In genomic region chr13:56135231-56136052, GRCm38 (mm10) we compare ENCODE assay signal across 8 mouse cellular contexts. TPM values are rescaled to one million over a fixed set of nuclear protein-coding genes. Genes with fewer than 3 reads are reported as not detected.
DNase-seq lines count a peak whose midpoint lies in the region; ATAC-seq and TF ChIP-seq lines count a peak whose summit lies in the region.

No protein-coding gene starts in this region.

- TF ChIP-seq RAD21 in MEL (IDR thresholded peaks at IDR 0.05; ENCODE audit: low read depth, low read length) = no peak

- under 1% methylated on average over 89 of the region's 89 CpGs for WGBS in cerebellum, adult 2 months
- 2% methylated on average over 49 of the region's 89 CpGs for WGBS in lung, embryonic 16.5 days
- 3% methylated on average over 89 of the region's 89 CpGs for WGBS in thymus, adult 2 months

- TF ChIP-seq POLR2A in MEL (IDR thresholded peaks at IDR 0.05; ENCODE audit: control insufficient read depth in 1 of 2, insufficient read depth in 1 of 2, low read depth in 1 of 2, low read length in 2 of 2, poor library complexity in 1 of 2) = peak; percentile 63 to 73; a peak in 2 of 4 replicates
- peak; percentile 55; the same call in 1 of the 2 replicates for TF ChIP-seq POLR2A in cerebellum, adult 2 months (IDR thresholded peaks at IDR 0.05; ENCODE audit: borderline replicate concordance, insufficient read depth, low read length)
- peak; percentile 79 for TF ChIP-seq POLR2A in thymus, adult 2 months (IDR thresholded peaks at IDR 0.05; ENCODE audit: control insufficient read depth, extremely low read depth, insufficient read depth, low read length, poor library complexity)

- peaks cover 2% of the 10 kb centered on the region in 2 experiments; a peak in 2 of 4 replicates for H3K27me3 ChIP-seq in MEL (ENCODE audit: control insufficient read depth in 1 of 2, insufficient read depth in 2 of 2, low read length in 2 of 2)
- no peaks in the 10 kb centered on the region for H3K27me3 ChIP-seq in cerebellum, adult 2 months (ENCODE audit: control insufficient read depth, insufficient read depth, low read length)
- H3K27me3 ChIP-seq in lung, embryonic 16.5 days (ENCODE audit: control insufficient read depth, insufficient read depth, low read depth, low read length) = no peaks in the 10 kb centered on the region
- H3K27me3 ChIP-seq in thymus, adult 2 months (ENCODE audit: control insufficient read depth, insufficient read depth, low read length) = no peaks in the 10 kb centered on the region

- H3K4me3 ChIP-seq in MEL (ENCODE audit: control insufficient read depth in 1 of 2, insufficient read depth in 1 of 2, low read depth in 2 of 2, low read length in 2 of 2) = peak overlapping the region; percentile 93 to 96
- H3K4me3 ChIP-seq in cerebellum, adult 2 months (replicated peaks; ENCODE audit: insufficient read depth, low read depth, low read length) = peak overlapping the region; percentile 89
- H3K4me3 ChIP-seq in lung, embryonic 16.5 days (ENCODE audit: low read length) = peak overlapping the region; percentile 86
- H3K4me3 ChIP-seq in thymus, adult 2 months (ENCODE audit: control insufficient read depth, insufficient read depth, low read length) = peak overlapping the region; percentile 90

- peak overlapping the region; percentile 77 for H3K4me2 ChIP-seq in lung, embryonic 16.5 days (ENCODE audit: low read depth, low read length)

- H3K4me1 ChIP-seq in MEL (ENCODE audit: control insufficient read depth in 1 of 2, insufficient read depth in 2 of 2, low read length in 2 of 2) = peaks cover 0 to 6% of the 10 kb centered on the region in 2 experiments; a peak in 3 of 4 replicates
- peaks cover 8% of the 10 kb centered on the region for H3K4me1 ChIP-seq in cerebellum, adult 2 months (ENCODE audit: control insufficient read depth, insufficient read depth, low read length)
- peaks cover 21% of the 10 kb centered on the region for H3K4me1 ChIP-seq in lung, embryonic 16.5 days (replicated peaks; ENCODE audit: control insufficient read depth, insufficient read depth, low read length)
- H3K4me1 ChIP-seq in thymus, adult 2 months (replicated peaks; ENCODE audit: control insufficient read depth, insufficient read depth, low read length) = peaks cover 34% of the 10 kb centered on the region

- H3K9ac ChIP-seq in MEL (ENCODE audit: control insufficient read depth, low read depth, low read length, poor library complexity, severe bottlenecking) = peak overlapping the region; percentile 98
- peak overlapping the region; percentile 98 for H3K9ac ChIP-seq in lung, embryonic 16.5 days (ENCODE audit: low read length)

- no peaks in the 10 kb centered on the region for H3K9me3 ChIP-seq in MEL (replicated peaks; ENCODE audit: insufficient read depth, low read length)
- H3K9me3 ChIP-seq in lung, embryonic 16.5 days (ENCODE audit: control insufficient read depth, low read length) = no peaks in the 10 kb centered on the region

- peaks cover 43% of the 10 kb centered on the region for H3K79me2 ChIP-seq in MEL (ENCODE audit: control insufficient read depth, insufficient read depth, low read length, poor library complexity)

- ATAC-seq in hematopoietic stem cell, adult 5-6 weeks (replicated peaks in 1 of 2; ENCODE audit: insufficient read depth in 1 of 2, low FRiP score in 2 of 2, low TSS enrichment in 1 of 2, low read depth in 1 of 2, poor library complexity in 2 of 2, severe bottlenecking in 2 of 2) = peak; percentile 23 to 57; a peak in 3 of 4 replicates
- peak; percentile 91 for ATAC-seq in lung, embryonic 16.5 days (ENCODE audit: low read depth)

- peaks cover 0 to 5% of the 10 kb centered on the region in 2 experiments; a peak in 2 of 4 replicates for H3K36me3 ChIP-seq in MEL (ENCODE audit: control insufficient read depth in 1 of 2, insufficient read depth in 2 of 2, low read length in 2 of 2)
- no peaks in the 10 kb centered on the region for H3K36me3 ChIP-seq in lung, embryonic 16.5 days (ENCODE audit: control insufficient read depth, insufficient read depth, low read length)
- H3K36me3 ChIP-seq in thymus, adult 2 months (ENCODE audit: control insufficient read depth, insufficient read depth, low read length) = no peaks in the 10 kb centered on the region

- TF ChIP-seq EP300 in MEL (IDR thresholded peaks at IDR 0.05; ENCODE audit: low read depth in 1 of 2, low read length in 2 of 2) = no peak

- H3K27ac ChIP-seq in MEL (ENCODE audit: control insufficient read depth, low read depth, low read length) = peak overlapping the region; percentile 43
- H3K27ac ChIP-seq in cerebellum, adult 2 months (ENCODE audit: insufficient read depth, low read length) = peak overlapping the region; percentile 87
- H3K27ac ChIP-seq in lung, embryonic 16.5 days (ENCODE audit: low read length) = peak overlapping the region; percentile 78
- H3K27ac ChIP-seq in thymus, adult 2 months (ENCODE audit: control insufficient read depth, insufficient read depth, low read length) = peak overlapping the region; percentile 37

- DNase-seq in MEL (ENCODE audit: low read depth, low spot score) = peak; percentile 78
- DNase-seq in cerebellum, adult 2 months = peak; percentile 91 to 92
- peak; percentile 72 for DNase-seq in forelimb bud, embryonic 11.5 days (ENCODE audit: low read depth, low spot score)
- DNase-seq in layer of hippocampus, adult 9-11 months = peak; percentile 86
- DNase-seq in ovary, adult 18-20 months (ENCODE audit: low spot score) = peak; percentile 80
- DNase-seq in thymus, adult 2 months = peak; percentile 88

- TF ChIP-seq CTCF in MEL (IDR thresholded peaks at IDR 0.05 in 2 of 3, conservative IDR thresholded peaks at IDR 0.05 in 1 of 3; ENCODE audit: control insufficient read depth in 1 of 3, insufficient read depth in 1 of 3, low read depth in 2 of 3, low read length in 3 of 3, poor library complexity in 1 of 3, severe bottlenecking in 1 of 3) = no peak
- TF ChIP-seq CTCF in cerebellum, adult 2 months (IDR thresholded peaks at IDR 0.05; ENCODE audit: borderline replicate concordance, insufficient read depth, low read depth, low read length) = no peak
- TF ChIP-seq CTCF in thymus, adult 2 months (IDR thresholded peaks at IDR 0.05; ENCODE audit: borderline replicate concordance, control insufficient read depth, extremely low read depth, insufficient read depth, low read length, poor library complexity) = 0 out of 2 replicates have a peak, but pooled peaks have one; percentile 15

TF ChIP-seq in MEL, 35 proteins besides CTCF, POLR2A, EP300 and RAD21 (continues in another document):
- TF ChIP-seq MXI1 (IDR thresholded peaks at IDR 0.05; ENCODE audit: low read depth, low read length) (0 out of 2 replicates have a peak, but pooled peaks have one; percentile 20), NRF1 (IDR thresholded peaks at IDR 0.05; ENCODE audit: insufficient read depth, low read depth, low read length, poor library complexity, severe bottlenecking) (peak; percentile 9; the same call in 1 of the 2 replicates), MEF2A (IDR thresholded peaks at IDR 0.05; ENCODE audit: extremely low read depth, insufficient replicate concordance, low read depth, low read length, poor library complexity, severe bottlenecking) (no peak), KAT2A (conservative IDR thresholded peaks at IDR 0.05; ENCODE audit: low read depth, low read length) (peak; percentile 56; the same call in 1 of the 2 replicates), POLR2AphosphoS5 (IDR thresholded peaks at IDR 0.05; ENCODE audit: borderline replicate concordance, low read depth, low read length) (no peak), MYC (IDR thresholded peaks at IDR 0.05; ENCODE audit: low read depth, low read length) (no peak), ZC3H11A (IDR thresholded peaks at IDR 0.05; ENCODE audit: low read depth, low read length) (no peak), TCF12 (IDR thresholded peaks at IDR 0.05; ENCODE audit: low read depth, low read length) (peak; percentile 35; the same call in 1 of the 2 replicates), ZKSCAN1 (IDR thresholded peaks at IDR 0.05; ENCODE audit: low read depth, low read length) (peak; percentile 90), GABPA (IDR thresholded peaks at IDR 0.05; ENCODE audit: low read depth, low read length) (no peak), HCFC1 (IDR thresholded peaks at IDR 0.05; ENCODE audit: low read depth, low read length) (peak; percentile 80), MAZ (IDR thresholded peaks at IDR 0.05; ENCODE audit: low read depth, low read length) (no peak), CHD1 (IDR thresholded peaks at IDR 0.05; ENCODE audit: low read depth, low read length) (no peak), NELFE (IDR thresholded peaks at IDR 0.05; ENCODE audit: low read depth, low read length) (peak; percentile 76), GATA1 (IDR thresholded peaks at IDR 0.05; ENCODE audit: low read depth, low read length) (no peak), CHD2 (IDR thresholded peaks at IDR 0.05; ENCODE audit: low read length) (no peak), ELF1 (IDR thresholded peaks at IDR 0.05; ENCODE audit: low read depth, low read length) (no peak), MAX (IDR thresholded peaks at IDR 0.05; ENCODE audit: low read length) (no peak; the same call in 1 of the 2 replicates), UBTF (IDR thresholded peaks at IDR 0.05; ENCODE audit: borderline replicate concordance, insufficient read depth, low read depth, low read length) (no peak), TBP (IDR thresholded peaks at IDR 0.05; ENCODE audit: low read depth, low read length) (no peak), TAL1 (IDR thresholded peaks at IDR 0.05; ENCODE audit: low read length) (no peak), SIN3A (IDR thresholded peaks at IDR 0.05; ENCODE audit: low read length) (peak; percentile 19; the same call in 1 of the 2 replicates), MYB (IDR thresholded peaks at IDR 0.05; ENCODE audit: low read depth, low read length) (no peak)

RNA-seq across cellular contexts. Expression of gene H2afy, which starts 0.7 kb away (rescaled TPM):
- 131 and 159 TPM in 2 replicates for total RNA-seq in MEL (2012; rRNA removed)
- polyA plus RNA-seq in MEL (2012; ENCODE audit: insufficient read depth in 1 of 2, insufficient read length in 2 of 2, low read depth in 1 of 2, low replicate concordance in 2 of 2, missing spikeins in 1 of 2) = 100 to 1,000 TPM in 1 of 2 experiments, not detected in 1; 245 TPM
- polyA plus RNA-seq in cerebellum, adult 2 months (2012; rRNA removed) = 152 and 166 TPM in 2 replicates
- 1,843 and 2,010 TPM in 2 replicates for total RNA-seq in hematopoietic stem cell, adult 5-6 weeks (2017)
- polyA plus RNA-seq in lung, embryonic 16.5 days (2015; fragmentation: Nextera tagmentation; extraction: Ambion mirVana) = 247 and 266 TPM in 2 replicates
- polyA plus RNA-seq in thymus, adult 2 months (2012; rRNA removed) = 316 and 458 TPM in 2 replicates

RNA-seq across cellular contexts. Expression of gene Tifab, which starts 43.2 kb away (rescaled TPM):
- not detected in 2 replicates for total RNA-seq in MEL (2012; rRNA removed)
- not detected for polyA plus RNA-seq in MEL (2012; ENCODE audit: insufficient read depth in 1 of 2, insufficient read length in 2 of 2, low read depth in 1 of 2, low replicate concordance in 2 of 2, missing spikeins in 1 of 2)
- polyA plus RNA-seq in cerebellum, adult 2 months (2012; rRNA removed) = 0.73 and 0.84 TPM in 2 replicates
- total RNA-seq in hematopoietic stem cell, adult 5-6 weeks (2017) = 5.0 and 9.5 TPM in 2 replicates
- 4.0 and 4.8 TPM in 2 replicates for polyA plus RNA-seq in lung, embryonic 16.5 days (2015; fragmentation: Nextera tagmentation; extraction: Ambion mirVana)
- 8.3 and 9.4 TPM in 2 replicates for polyA plus RNA-seq in thymus, adult 2 months (2012; rRNA removed)

Comparison
In these comparisons a context has a peak if more than half of its experiments do, and no peak if none do; other contexts are left out.
1. Peak in every context shown above with its lines: DNase-seq, ATAC-seq, H3K4me3 ChIP-seq and H3K27ac ChIP-seq.
2. H3K27ac ChIP-seq: peak in every context shown above with its lines; median percentile 87 in cerebellum, adult 2 months; 78 in lung, embryonic 16.5 days; 43 in MEL; 37 in thymus, adult 2 months.